9 mouse cellular contexts compared by ENCODE assay signal in genomic region chr10:49788381-49788906, GRCm38 (mm10). TPM values are rescaled to one million over a fixed set of nuclear protein-coding genes. Genes with fewer than 3 reads are reported as not detected.
DNase-seq lines count a peak whose midpoint lies in the region; ATAC-seq and TF ChIP-seq lines count a peak whose summit lies in the region.
"Had no signal": no experiment of that assay in that cellular context is flagged by ENCODE, and none has a peak within 500 bp of the region (broad histone marks: within the 10 kb centered on the region; RNA-seq: fewer than 3 reads in every experiment).

Grik2 (minus strand) TSS chr10:49788766.

- peak within 1 kb of the TSS; percentile 75 for H3K4me3 ChIP-seq in ES-Bruce4 (ENCODE audit: low read depth, low read length)
- H3K4me3 ChIP-seq in embryonic facial prominence, embryonic 13.5 days, result peak within 1 kb of the TSS; percentile 57
- peak within 1 kb of the TSS; percentile 51 for H3K4me3 ChIP-seq in heart, postnatal 0 days (ENCODE audit: low read depth, low read length)
- H3K4me3 ChIP-seq: erythroblast, embryonic 14.5 days had no signal

- peak; percentile 20 to 28 for DNase-seq in adrenal gland, postnatal 36 days
- no peak for DNase-seq in heart, postnatal 0 days (ENCODE audit: low spot score)
- DNase-seq in layer of hippocampus, postnatal 14 days (ENCODE audit: low spot score in 2 of 2), result peak; percentile 85 to 89
- DNase-seq in lung, postnatal 4 days, result peak; percentile 17 to 31
- peak; percentile 87 for DNase-seq in right cerebral cortex, postnatal 4 days

- no peak for TF ChIP-seq POLR2A in ES-Bruce4 (IDR thresholded peaks at IDR 0.05; ENCODE audit: insufficient read depth, low read length)

- TF ChIP-seq CTCF in ES-Bruce4 (IDR thresholded peaks at IDR 0.05; ENCODE audit: low read depth, low read length), result no peak
- no peak for TF ChIP-seq CTCF in heart, postnatal 0 days (IDR thresholded peaks at IDR 0.05; ENCODE audit: low read depth)

- H3K9ac ChIP-seq in ES-Bruce4 (ENCODE audit: low read depth, poor library complexity, severe bottlenecking), result no peak within 1 kb of the TSS
- H3K9ac ChIP-seq in embryonic facial prominence, embryonic 13.5 days, result peak within 1 kb of the TSS; percentile 57; the same call in 1 of the 2 replicates
- H3K9ac ChIP-seq in heart, postnatal 0 days (replicated peaks; ENCODE audit: low read depth, low read length), result no peak within 1 kb of the TSS

- H3K36me3 ChIP-seq in ES-Bruce4 (ENCODE audit: control insufficient read depth, insufficient read depth, low read length, poor library complexity, severe bottlenecking), result no peaks in the 10 kb centered on the region
- H3K36me3 ChIP-seq in embryonic facial prominence, embryonic 13.5 days, result no peaks in the 10 kb centered on the region
- H3K36me3 ChIP-seq in heart, postnatal 0 days (replicated peaks; ENCODE audit: control insufficient read depth, insufficient read depth, low read length), result no peaks in the 10 kb centered on the region

- WGBS in embryonic facial prominence, embryonic 13.5 days, result under 1% methylated on average over 41 of the region's 41 CpGs
- WGBS in heart, postnatal 0 days, result 1% methylated on average over 40 of the region's 41 CpGs

- peak; percentile 67; the same call in 1 of the 2 replicates for ATAC-seq in embryonic facial prominence, embryonic 13.5 days (ENCODE audit: insufficient number of reproducible peaks, insufficient read depth, low FRiP score, low TSS enrichment, low read depth)
- ATAC-seq in heart, postnatal 0 days (ENCODE audit: insufficient read depth, low read depth), result peak; percentile 36; the same call in 1 of the 2 replicates
- no peak for ATAC-seq in megakaryocyte-erythroid progenitor cell, adult 5-6 weeks (replicated peaks; ENCODE audit: low FRiP score, low TSS enrichment, poor library complexity, severe bottlenecking)

- no peak for TF ChIP-seq EP300 in ES-Bruce4 (IDR thresholded peaks at IDR 0.05; ENCODE audit: insufficient read depth, low read depth, low read length)
- TF ChIP-seq EP300 in heart, postnatal 0 days (IDR thresholded peaks at IDR 0.05; ENCODE audit: low read depth), result no peak

- no peaks in the 10 kb centered on the region; the same call in 1 of the 2 replicates for H3K27me3 ChIP-seq in ES-Bruce4 (ENCODE audit: control insufficient read depth, insufficient read depth, low read length, poor library complexity, severe bottlenecking)
- peaks cover 25% of the 10 kb centered on the region for H3K27me3 ChIP-seq in embryonic facial prominence, embryonic 13.5 days
- peaks cover 17% of the 10 kb centered on the region for H3K27me3 ChIP-seq in heart, postnatal 0 days (ENCODE audit: control insufficient read depth, insufficient read depth, low read length)

- no peaks in the 10 kb centered on the region for H3K4me1 ChIP-seq in ES-Bruce4 (ENCODE audit: control insufficient read depth, insufficient read depth, low read length)
- H3K4me1 ChIP-seq in embryonic facial prominence, embryonic 13.5 days, result peaks cover 15% of the 10 kb centered on the region
- no peaks in the 10 kb centered on the region for H3K4me1 ChIP-seq in heart, postnatal 0 days (ENCODE audit: control insufficient read depth, insufficient read depth)

- no peaks in the 10 kb centered on the region for H3K9me3 ChIP-seq in ES-Bruce4 (replicated peaks; ENCODE audit: control insufficient read depth, insufficient read depth, low read length, poor library complexity, severe bottlenecking)
- no peaks in the 10 kb centered on the region for H3K9me3 ChIP-seq in embryonic facial prominence, embryonic 13.5 days
- H3K9me3 ChIP-seq in heart, postnatal 0 days (replicated peaks; ENCODE audit: control insufficient read depth, low read length), result no peaks in the 10 kb centered on the region

- H3K4me2 ChIP-seq in embryonic facial prominence, embryonic 13.5 days, result peak within 1 kb of the TSS; percentile 97
- H3K4me2 ChIP-seq in heart, postnatal 0 days (ENCODE audit: low read depth, low read length), result peak within 1 kb of the TSS; percentile 76

- H3K27ac ChIP-seq in ES-Bruce4 (ENCODE audit: insufficient read depth, low read length), result no peak within 1 kb of the TSS
- H3K27ac ChIP-seq in embryonic facial prominence, embryonic 13.5 days, result no peak within 1 kb of the TSS
- no peak within 1 kb of the TSS for H3K27ac ChIP-seq in heart, postnatal 0 days (ENCODE audit: low read depth)

RNA-seq across cellular contexts. Expression of gene Grik2, which starts in this region (rescaled TPM):
- polyA plus RNA-seq in ES-Bruce4 (2011; ENCODE audit: insufficient read depth, insufficient read length, low read depth, missing spikeins), result 0.81 TPM in 1 of 2 replicates, not detected in the other
- total RNA-seq in adrenal gland, postnatal 36 days (2021), result 1 to 10 TPM; 1.7 TPM
- 1.6 and 1.8 TPM in 2 replicates for polyA plus RNA-seq in embryonic facial prominence, embryonic 13.5 days (2015; fragmentation: Nextera tagmentation; extraction: Ambion mirVana)
- 0.15 and 5.6 TPM in 2 replicates for total RNA-seq in heart, postnatal 0 days (2014; rRNA removed; ENCODE audit: low replicate concordance)
- 0.30 and 0.48 TPM in 2 replicates for polyA plus RNA-seq in heart, postnatal 0 days (2015; fragmentation: Nextera tagmentation; extraction: Ambion mirVana)
- 10 to 100 TPM; 94.1 to 97.6 TPM for total RNA-seq in layer of hippocampus, postnatal 14 days (2021)
- not detected in 2 replicates for total RNA-seq in megakaryocyte-erythroid progenitor cell, adult 5-6 weeks (2014; fragmentation: Nextera tagmentation)
- not detected in 2 replicates for total RNA-seq in megakaryocyte-erythroid progenitor cell, adult 5-6 weeks (2017)
- polyA plus RNA-seq: erythroblast, embryonic 14.5 days had no signal

Comparison
In these comparisons a context has a peak if more than half of its experiments do, and no peak if none do; other contexts are left out.
1. RNA of gene Grik2 (total RNA-seq): 94.1 to 97.6 TPM in layer of hippocampus, postnatal 14 days; 1.7 TPM in adrenal gland, postnatal 36 days, 0.15 to 5.6 TPM in heart, postnatal 0 days and not detected in megakaryocyte-erythroid progenitor cell, adult 5-6 weeks; every median in the first group is over 10 times any median in the second.
2. Peak in every context shown above with its lines, with median percentiles within 50 percentile points of each other: H3K4me3 ChIP-seq.